Mouse (Mus musculus): ENCODE data around the gene Scube3.

GRCm38 (mm10) chr17:28180331-28180730 is 38.4 kb downstream of the Scube3 start:
- TF ChIP-seq CTCF (conservative IDR thresholded peaks at IDR 0.05; ENCODE audit: low read length), result no peak
- no peak for TF ChIP-seq POU5F1 (IDR thresholded peaks at IDR 0.05; ENCODE audit: borderline replicate concordance, low read length)

Data from E14TG2a.4 (cell line).